ENCODE assay signal across 15 mouse cellular contexts in the genomic region with DNA sequence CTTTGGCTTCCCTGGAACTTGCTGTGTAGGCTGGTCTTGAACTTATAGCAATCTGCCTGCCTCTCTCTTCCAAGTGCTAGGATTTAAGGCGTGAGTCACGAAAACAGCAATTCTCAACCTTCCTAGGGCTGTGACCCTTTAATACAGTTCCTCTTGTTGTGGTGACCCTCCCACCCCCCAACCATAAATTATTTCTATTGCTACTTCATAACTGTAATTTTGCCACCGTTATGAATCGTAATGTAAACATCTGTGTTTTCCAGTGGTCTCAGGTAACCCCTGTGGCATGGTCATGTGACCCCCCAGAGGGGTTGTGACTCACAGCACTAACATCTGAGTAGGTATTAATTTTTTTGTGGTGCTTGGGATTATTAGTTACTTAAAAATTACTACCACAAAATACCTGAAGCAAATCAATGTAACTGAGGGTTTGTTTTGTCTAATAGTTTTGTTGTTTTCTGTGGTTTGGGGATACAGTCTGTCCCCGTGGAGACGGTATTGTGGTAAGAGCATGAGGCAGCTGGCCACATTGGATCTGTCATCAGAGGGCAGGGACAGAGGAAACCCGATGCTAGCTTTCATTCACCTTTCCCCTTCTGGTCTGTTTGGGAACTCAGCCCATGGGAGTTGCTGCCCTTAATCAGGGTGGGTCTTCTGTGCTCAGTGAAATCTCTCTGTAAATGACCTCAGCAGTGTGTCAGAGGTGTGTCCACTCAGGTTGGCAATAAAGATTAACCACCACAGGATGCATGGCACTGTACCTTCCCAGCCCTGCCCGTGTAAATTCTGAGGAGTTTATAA.
"Had no signal": no experiment of that assay in that cellular context is flagged by ENCODE, and none has a peak within 500 bp of the region (broad histone marks: within the 10 kb centered on the region; RNA-seq: fewer than 3 reads in every experiment).

No protein-coding gene starts in this region.

- ATAC-seq: midbrain, embryonic 16.5 days had no signal

- H3K27ac ChIP-seq: limb, embryonic 12.5 days; liver, embryonic 15.5 days; midbrain, embryonic 12.5 days had no signal

- H3K4me2 ChIP-seq: limb, embryonic 12.5 days; liver, embryonic 15.5 days; lung, embryonic 14.5 days; midbrain, embryonic 12.5 days had no signal

- H3K9me3 ChIP-seq: liver, embryonic 15.5 days; midbrain, embryonic 12.5 days had no signal

- DNase-seq: kidney, adult 8-10 months; kidney, postnatal 14 days; layer of hippocampus, adult 9-11 months; layer of hippocampus, postnatal 36 days; liver; lung, embryonic 14.5 days; lung, postnatal 10 days; right cerebral cortex, adult 18-20 months; right cerebral cortex, postnatal 25 days; thymus, adult 18-20 months; thymus, postnatal 14 days had no signal

- H3K27me3 ChIP-seq: limb, embryonic 12.5 days; liver, embryonic 15.5 days; midbrain, embryonic 12.5 days had no signal

- H3K4me1 ChIP-seq: limb, embryonic 12.5 days; liver, embryonic 15.5 days; midbrain, embryonic 12.5 days had no signal

- H3K36me3 ChIP-seq: limb, embryonic 12.5 days; liver, embryonic 15.5 days; midbrain, embryonic 12.5 days had no signal

- H3K4me3 ChIP-seq: limb, embryonic 12.5 days; liver, embryonic 15.5 days; midbrain, embryonic 12.5 days had no signal

- H3K9ac ChIP-seq: limb, embryonic 12.5 days; liver, embryonic 15.5 days; lung, embryonic 14.5 days; midbrain, embryonic 12.5 days had no signal
